Mouse (Mus musculus) hematopoietic stem cell, adult 5-6 weeks (primary cell): ENCODE data around the gene Ankef1. TPM values are rescaled to one million over a fixed set of nuclear protein-coding genes. Genes with fewer than 3 reads are reported as not detected.
A peak's percentile ranks its signal among the peaks of the same experiment; 100 is the strongest.

Source experiments
- ATAC-seq, 2 experiments: fragments of 125-278 bp in 1 of 2; replicated peaks in 1 of 2; 2 replicates each; pipeline ENCODE4 v1.8.0; 2016 to 2017; ENCODE audit warnings: inconsistent platforms in 2 of 2, mild to moderate bottlenecking in 2 of 2, moderate number of reproducible peaks in 2 of 2, low read depth in 1 of 2, moderate TSS enrichment in 1 of 2; ENCODE audit not compliant: low FRiP score in 2 of 2, poor library complexity in 2 of 2, severe bottlenecking in 2 of 2, insufficient read depth in 1 of 2, low TSS enrichment in 1 of 2
- total RNA-seq: library from RNA; stranded (forward); fragments of 172-1452, 232-1000 nt; gene quantifications from 2 replicates; pipeline ENCODE4 v1.2.3, GENCODE M21; 2017

Gene Ankef1
- total RNA-seq, 1 experiment from 2014 or later, result 0.99 TPM

GRCm38 (mm10) chr2:136570856-136571255, 69.1 kb downstream of the Ankef1 start:
- no peak for ATAC-seq

DNA sequence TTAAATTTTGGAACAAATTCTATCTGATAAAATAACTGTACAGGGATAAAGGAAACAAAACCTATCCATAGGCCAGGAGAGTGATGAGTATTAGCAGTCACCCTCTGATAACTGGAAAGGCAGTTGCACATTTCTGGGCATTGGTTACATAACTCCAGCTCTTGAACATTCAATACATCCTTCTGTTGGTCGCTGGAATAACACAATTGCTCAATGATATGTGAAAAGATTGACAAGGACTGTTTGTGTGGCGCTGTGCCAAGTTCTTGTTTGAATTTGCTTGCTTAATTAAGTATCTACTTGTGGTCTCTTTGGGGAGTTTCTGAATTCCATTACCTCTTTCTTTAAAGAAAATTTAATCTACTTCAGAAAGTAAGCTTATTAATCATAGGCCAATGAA, 81.1 kb downstream of the Ankef1 start:
- ATAC-seq, result no peak

DNA sequence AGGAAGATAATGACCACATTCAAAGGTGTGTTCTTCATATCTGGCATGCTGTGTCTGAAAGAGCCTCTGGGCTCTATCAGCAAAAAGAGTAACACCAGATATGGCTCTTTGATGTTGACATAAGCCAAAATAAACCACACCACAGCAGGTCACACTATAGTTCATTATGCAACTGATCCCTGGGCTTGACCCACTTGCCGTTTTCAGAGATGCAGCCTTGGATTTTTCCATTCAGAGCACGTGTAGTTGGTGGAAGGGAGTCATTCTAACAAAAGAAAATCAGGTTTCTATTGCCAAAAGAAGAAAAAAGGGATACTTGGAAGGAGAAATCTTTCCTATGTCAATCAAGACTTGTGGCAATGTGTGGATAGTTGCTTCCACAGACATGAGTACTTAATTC, 87.1 kb downstream of the Ankef1 start:
- ATAC-seq, result no peak

- ATAC-seq, result peak; percentile 42 to 66; a peak in 1 of 4 replicates
Observed at GRCm38 (mm10) chr2:136596451-136596850, 94.7 kb downstream of the Ankef1 start.

GRCm38 (mm10) chr2:136598743-136599142, 97.0 kb downstream of the Ankef1 start:
- ATAC-seq, result no peak

DNA sequence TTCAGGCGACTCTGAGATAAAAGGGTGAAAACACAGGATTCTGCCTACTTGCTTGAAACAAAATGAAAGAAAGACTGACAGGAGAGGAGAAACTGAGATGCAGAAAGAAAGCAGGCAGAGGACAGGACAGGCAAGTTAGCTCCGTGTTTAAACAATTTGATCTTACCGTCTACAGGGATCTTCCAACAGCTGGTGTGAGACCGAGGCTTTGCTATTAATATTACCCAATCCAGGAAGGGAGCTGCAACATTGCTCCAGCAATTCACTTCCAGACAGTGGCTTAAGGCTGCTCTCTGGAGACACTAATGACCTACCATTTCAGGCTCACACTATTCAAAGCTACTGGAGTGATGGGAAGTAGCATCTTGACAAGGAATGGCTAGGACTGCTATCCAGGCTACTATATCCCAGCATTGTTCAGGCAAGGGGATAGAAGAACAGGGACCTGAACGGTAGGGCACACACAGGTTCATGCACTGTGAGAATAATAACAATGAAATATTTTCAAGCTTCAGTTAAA, 99.0 kb downstream of the Ankef1 start:
- ATAC-seq, result no peak

- no peak for ATAC-seq
Observed at GRCm38 (mm10) chr2:136601206-136601605, 99.5 kb downstream of the Ankef1 start.

Other genes starting within 250 kb of the Ankef1 start
- not detected in 2 replicates for gene Pak7, start 113.9 kb upstream of the Ankef1 start, total RNA-seq
- gene Snap25, start 211.5 kb downstream of the Ankef1 start, total RNA-seq, result not detected in 2 replicates